Mouse (Mus musculus) regulatory T cell (primary cell): ENCODE measurements around the gene Selenoo.

Experiments
- in situ Hi-C: fragments of 300-600 bp; cut with MboI, MseI; formaldehyde crosslinking; loops from one replicate; pipeline ENCODE4 v1.15.1; 2025; ENCODE audit warnings: high pct_unique_total_duplicates

Gene Selenoo

DNA sequence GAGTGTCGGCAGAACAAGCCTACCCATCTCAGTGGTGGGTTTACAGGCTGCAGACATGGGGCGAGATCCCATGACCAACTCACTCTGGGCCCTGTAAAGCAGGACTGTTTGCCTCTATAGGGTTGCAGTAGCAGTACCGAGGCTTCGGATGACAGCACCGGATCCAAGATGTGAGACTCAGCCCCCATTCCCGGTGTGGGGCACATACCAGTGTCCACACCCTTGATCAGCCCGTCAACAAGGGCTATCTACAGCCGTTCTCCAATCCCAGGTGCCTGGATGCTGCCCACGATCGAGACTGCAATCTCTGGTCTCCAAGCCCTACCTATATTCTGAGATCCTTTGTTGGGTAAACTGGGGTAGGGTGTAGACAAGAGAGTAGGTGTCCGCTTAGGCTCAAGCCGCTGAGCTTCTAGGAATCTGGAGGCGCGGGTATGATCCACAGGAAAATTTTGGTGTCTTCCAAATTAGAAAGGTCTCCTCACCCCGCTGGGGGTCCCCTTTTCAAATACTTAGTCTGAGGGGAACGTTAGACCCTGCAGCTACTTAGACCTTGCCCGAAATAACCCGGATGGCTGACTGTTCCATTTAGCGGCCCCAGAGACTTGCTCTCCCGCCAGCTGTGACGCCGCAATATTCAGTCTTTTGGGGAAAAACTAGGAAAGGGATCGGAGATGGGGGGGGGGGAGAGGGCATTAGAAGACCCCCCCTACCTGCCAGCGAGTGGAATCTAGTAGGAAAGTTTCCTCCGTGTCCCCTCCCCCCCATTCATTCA, 59.8 kb downstream of the Selenoo start:
- in situ Hi-C loops: loop anchor here (5.0 kb wide), 1 partner anchor 49 kb away; the partner anchor contains the start of gene Dennd6b

DNA sequence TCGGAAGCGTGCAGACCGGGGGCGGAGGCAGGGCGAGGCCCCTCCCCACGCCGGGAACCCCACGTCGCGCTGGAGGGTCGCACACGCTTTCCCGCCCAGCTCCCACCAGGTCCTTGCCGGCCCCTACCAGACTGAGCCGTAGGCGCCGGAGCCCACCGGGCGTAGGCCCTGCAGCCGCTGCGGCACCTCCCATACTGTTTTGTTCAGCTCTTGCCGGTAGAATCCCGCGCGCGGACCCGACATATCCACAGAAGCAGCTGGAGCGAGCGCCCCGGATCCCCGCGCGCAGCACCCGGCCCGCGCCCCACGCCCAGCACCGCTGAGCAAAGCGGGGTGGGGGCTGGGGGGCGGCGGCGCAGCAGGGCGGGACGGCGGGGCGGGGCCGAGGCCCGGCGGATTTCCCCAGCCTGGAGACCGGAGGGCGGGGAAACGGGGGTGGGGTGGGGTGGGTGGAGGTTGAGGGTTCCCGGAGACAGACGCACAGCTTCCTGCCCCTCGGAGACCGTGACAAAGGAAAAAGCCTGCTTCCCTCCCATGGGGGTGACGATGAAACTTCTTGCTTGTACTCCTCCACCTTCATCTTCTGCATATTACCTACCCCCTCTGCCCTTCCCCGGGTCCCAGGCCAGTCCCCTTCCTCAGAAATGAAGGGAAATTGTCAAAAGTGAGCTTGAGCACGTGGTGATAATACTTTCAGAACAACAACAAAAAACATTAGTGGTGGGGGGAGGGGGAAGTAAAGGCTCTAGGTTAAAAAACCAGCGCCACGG, 60.6 kb downstream of the Selenoo start, which contains the start of gene Mapk11:
TSS of gene Mapk11 (minus strand) at position 358 of the 770 bp plus-strand sequence.
- in situ Hi-C loops: loop anchor here (5.0 kb wide), 1 partner anchor 48 kb away; the partner anchor contains the start of gene Dennd6b
